Mouse (Mus musculus) embryonic fibroblast, embryonic 13.5 days (primary cell): ENCODE measurements around the gene Cep162.

Source experiments
- CTCF ChIP-seq: IDR thresholded peaks from 2 replicates; pipeline ENCODE4 v1.5.1; 2011; ENCODE audit warnings: mild to moderate bottlenecking, control low read depth, low read length, moderate library complexity, borderline replicate concordance; ENCODE audit not compliant: insufficient read depth
- POLR2A ChIP-seq: IDR thresholded peaks from 2 replicates; pipeline ENCODE4 v1.6.1; 2011; ENCODE audit warnings: low read depth, mild to moderate bottlenecking, control low read depth, low read length, moderate library complexity

GRCm38 (mm10) chr9:87143076-87143475 lies 112.3 kb downstream of the Cep162 start:
- TF ChIP-seq POLR2A (no peak), CTCF (no peak)
